Mouse (Mus musculus): ENCODE results near the gene Cmas. TPM values are rescaled to one million over a fixed set of nuclear protein-coding genes. Genes with fewer than 3 reads are reported as not detected.

Cmas gene
- polyA plus RNA-seq, 1 experiment from 2014 or later, result 102 TPM

- Histone ChIP-seq H3K4me1 (ENCODE audit: control insufficient read depth in 2 of 2, insufficient read depth in 2 of 2, low read length in 2 of 2) (0 out of 4 replicates have a peak, but pooled peaks cover 0 to 3% of the 10 kb centered on the region in 2 experiments), H3K9me3 (ENCODE audit: control insufficient read depth, low read length) (no peaks in the 10 kb centered on the region), H3K36me3 (ENCODE audit: control insufficient read depth, insufficient read depth, low read length) (no peaks in the 10 kb centered on the region), H3K9ac (ENCODE audit: low read length) (no peak overlapping the region), H3K4me3 (ENCODE audit: control insufficient read depth in 1 of 2, insufficient read depth in 1 of 2, low read depth in 1 of 2, low read length in 2 of 2) (no peak overlapping the region), H3K4me2 (ENCODE audit: low read length) (no peak overlapping the region), H3K27me3 (ENCODE audit: control insufficient read depth, insufficient read depth, low read length) (no peaks in the 10 kb centered on the region), H3K27ac (replicated peaks in 1 of 2; ENCODE audit: control insufficient read depth in 1 of 2, insufficient read depth in 1 of 2, low read depth in 2 of 2, low read length in 2 of 2) (no peak overlapping the region)
- 61% methylated on average over 3 of the region's 3 CpGs for WGBS
- no peak for ATAC-seq (ENCODE audit: insufficient number of reproducible peaks, insufficient read depth, low FRiP score, low read depth)
Observed at GRCm38 (mm10) chr6:142815513-142815912, 59.0 kb downstream of the Cmas start.

GRCm38 (mm10) chr6:142818306-142818705, 61.8 kb downstream of the Cmas start:
- no peaks in the 10 kb centered on the region for H3K36me3 ChIP-seq (ENCODE audit: control insufficient read depth, insufficient read depth, low read length)
- ATAC-seq (ENCODE audit: insufficient number of reproducible peaks, insufficient read depth, low FRiP score, low read depth), result no peak

GRCm38 (mm10) chr6:142823008-142823787, 66.7 kb downstream of the Cmas start:
- Histone ChIP-seq H3K4me3 (ENCODE audit: control insufficient read depth in 1 of 2, insufficient read depth in 1 of 2, low read depth in 1 of 2, low read length in 2 of 2) (no peak overlapping the region), H3K36me3 (ENCODE audit: control insufficient read depth, insufficient read depth, low read length) (no peaks in the 10 kb centered on the region), H3K27ac (replicated peaks in 1 of 2; ENCODE audit: control insufficient read depth in 1 of 2, insufficient read depth in 1 of 2, low read depth in 2 of 2, low read length in 2 of 2) (no peak overlapping the region), H3K4me1 (ENCODE audit: control insufficient read depth in 2 of 2, insufficient read depth in 2 of 2, low read length in 2 of 2) (no peaks in the 10 kb centered on the region), H3K27me3 (ENCODE audit: control insufficient read depth, insufficient read depth, low read length) (no peaks in the 10 kb centered on the region), H3K4me2 (ENCODE audit: low read length) (no peak overlapping the region), H3K9me3 (ENCODE audit: control insufficient read depth, low read length) (no peaks in the 10 kb centered on the region), H3K9ac (ENCODE audit: low read length) (no peak overlapping the region)
- ATAC-seq (ENCODE audit: insufficient number of reproducible peaks, insufficient read depth, low FRiP score, low read depth), result no peak
- WGBS, result 64% methylated on average over 5 of the region's 5 CpGs

More at GRCm38 (mm10) chr6:142818306-142818705, 61.8 kb downstream of the Cmas start:
- no peak overlapping the region for H3K4me2 ChIP-seq (ENCODE audit: low read length)
- no peak overlapping the region for H3K4me3 ChIP-seq (ENCODE audit: control insufficient read depth in 1 of 2, insufficient read depth in 1 of 2, low read depth in 1 of 2, low read length in 2 of 2)
- WGBS, result 87% methylated on average over 10 of the region's 10 CpGs
- 0 out of 4 replicates have a peak, but pooled peaks cover 0 to 3% of the 10 kb centered on the region in 2 experiments for H3K4me1 ChIP-seq (ENCODE audit: control insufficient read depth in 2 of 2, insufficient read depth in 2 of 2, low read length in 2 of 2)
- H3K9ac ChIP-seq (ENCODE audit: low read length), result no peak overlapping the region
- H3K27me3 ChIP-seq (ENCODE audit: control insufficient read depth, insufficient read depth, low read length), result no peaks in the 10 kb centered on the region
- H3K27ac ChIP-seq (replicated peaks in 1 of 2; ENCODE audit: control insufficient read depth in 1 of 2, insufficient read depth in 1 of 2, low read depth in 2 of 2, low read length in 2 of 2), result no peak overlapping the region
- H3K9me3 ChIP-seq (ENCODE audit: control insufficient read depth, low read length), result no peaks in the 10 kb centered on the region

Other genes with a start within 250 kb of the Cmas start
- gene Ldhb, start 248.7 kb upstream of the Cmas start, polyA plus RNA-seq (2014; fragmentation: Nextera tagmentation; extraction: Ambion mirVana), result 1,520 and 1,540 TPM in 2 replicates
- 14.5 and 16.5 TPM in 2 replicates for gene Kcnj8, start 185.1 kb upstream of the Cmas start, polyA plus RNA-seq (2014; fragmentation: Nextera tagmentation; extraction: Ambion mirVana)
- gene Abcc9, start 54.4 kb upstream of the Cmas start, polyA plus RNA-seq (2014; fragmentation: Nextera tagmentation; extraction: Ambion mirVana), result 22.9 and 27.1 TPM in 2 replicates
- gene Sult6b2, start 47.8 kb downstream of the Cmas start, polyA plus RNA-seq (2014; fragmentation: Nextera tagmentation; extraction: Ambion mirVana), result 0.09 TPM in 2 replicates
- 0.82 and 1.1 TPM in 2 replicates for gene St8sia1, start 207.8 kb downstream of the Cmas start, polyA plus RNA-seq (2014; fragmentation: Nextera tagmentation; extraction: Ambion mirVana)

Data from heart, embryonic 14.5 days (tissue).